In genomic region chr3:57501596-57502220, GRCm38 (mm10) we compare ENCODE assay signal across 21 mouse cellular contexts.
DNase-seq lines count a peak whose midpoint lies in the region; ATAC-seq and TF ChIP-seq lines count a peak whose summit lies in the region.
"Had no signal": no experiment of that assay in that cellular context is flagged by ENCODE, and none has a peak within 500 bp of the region (broad histone marks: within the 10 kb centered on the region; RNA-seq: fewer than 3 reads in every experiment).

No protein-coding gene starts in this region.

- H3K4me3 ChIP-seq in gastrocnemius, adult 2 months: no peak overlapping the region
- H3K4me3 ChIP-seq in C2C12 (ENCODE audit: insufficient read depth, poor library complexity, severe bottlenecking): no peak overlapping the region
- H3K4me3 ChIP-seq: erythroblast, embryonic 14.5 days; forebrain, embryonic 15.5 days; heart, embryonic 15.5 days; hindbrain, embryonic 10.5 days; intestine, embryonic 15.5 days had no signal

- no peak for TF ChIP-seq CTCF in gastrocnemius, adult 2 months (IDR thresholded peaks at IDR 0.05)
- TF ChIP-seq CTCF in C2C12 (IDR thresholded peaks at IDR 0.05; ENCODE audit: control insufficient read depth, insufficient read depth, insufficient read length): no peak
- TF ChIP-seq CTCF in Patski (IDR thresholded peaks at IDR 0.05): no peak

- POLR2A ChIA-PET in Patski (lab: Charles Lee): interaction anchor here (0.7 to 2.6 kb wide), 3 partner anchors 10 to 83 kb away, joined by 3 to 7 read pairs (median 3); no protein-coding TSS in a partner anchor

- peaks cover 23% of the 10 kb centered on the region for H3K36me3 ChIP-seq in C2C12 (ENCODE audit: control insufficient read depth, insufficient read depth)
- H3K36me3 ChIP-seq: forebrain, embryonic 15.5 days; intestine, embryonic 15.5 days had no signal

- ATAC-seq in Patski: peak; percentile 63
- ATAC-seq: forebrain, embryonic 15.5 days; intestine, embryonic 15.5 days had no signal

- H3K79me3 ChIP-seq in C2C12 (ENCODE audit: low read depth): peaks cover 28% of the 10 kb centered on the region

- intact Hi-C loops in gastrocnemius, adult 2 months (cut with DNase I): no loop called here

- peak overlapping the region; percentile 35; the same call in 1 of the 2 replicates for H3K27ac ChIP-seq in gastrocnemius, adult 2 months
- H3K27ac ChIP-seq: forebrain, embryonic 15.5 days; heart, embryonic 15.5 days; hindbrain, embryonic 10.5 days; hindbrain, embryonic 14.5 days; intestine, embryonic 15.5 days had no signal

- CTCF ChIA-PET in Patski (lab: Charles Lee): interaction anchor here (0.7 to 2.0 kb wide), 6 partner anchors 10 to 74 kb away, joined by 3 to 6 read pairs (median 4); partner anchors contain the start of gene Wwtr1

- peaks cover 79% of the 10 kb centered on the region for H3K79me2 ChIP-seq in C2C12 (ENCODE audit: control insufficient read depth, insufficient read depth)

- no peak for DNase-seq in gastrocnemius, adult 2 months
- DNase-seq in gastrocnemius, adult 18-20 months (ENCODE audit: low spot score): no peak
- peak; percentile 69 for DNase-seq in Patski (ENCODE audit: low read depth, low spot score)
- DNase-seq in fibroblast of lung, adult 2 months (ENCODE audit: low read depth): peak; percentile 97
- DNase-seq in cerebellum, postnatal 14 days: no peak
- no peak for DNase-seq in retina, embryonic 14.5 days (ENCODE audit: low spot score)
- no peak for DNase-seq in layer of hippocampus, postnatal 14 days (ENCODE audit: low spot score in 2 of 2)
- DNase-seq: B cell, adult 2 months; cerebellum, adult 11-12 months; cerebellum, adult 9-10 months; cerebellum, postnatal 36 days; gastrocnemius, postnatal 25 days; heart, postnatal 14 days; kidney, adult 18-20 months had no signal

- H3ac ChIP-seq in C2C12 (ENCODE audit: control insufficient read depth, insufficient read length, low read depth): no peak overlapping the region

- no peaks in the 10 kb centered on the region for H3K27me3 ChIP-seq in C2C12 (ENCODE audit: control insufficient read depth, insufficient read depth, insufficient read length)
- no peaks in the 10 kb centered on the region for H3K27me3 ChIP-seq in Patski
- H3K27me3 ChIP-seq: forebrain, embryonic 15.5 days; heart, embryonic 15.5 days; intestine, embryonic 15.5 days had no signal

- in situ Hi-C loops in Patski (cut with MboI; ENCODE audit: low pct_unique_long_range_greater_than_20kb): no loop called here

TF ChIP-seq in C2C12, 6 proteins besides CTCF, POLR2A, EP300 and RAD21:
- peak; percentile 14 for TF ChIP-seq MYOD1 (IDR thresholded peaks at IDR 0.05; ENCODE audit: control insufficient read depth, insufficient read length, low read depth)
- no peak for TF ChIP-seq CEBPB (IDR thresholded peaks at IDR 0.05; ENCODE audit: low read depth)
- TF ChIP-seq FOSL1 (IDR thresholded peaks at IDR 0.05; ENCODE audit: insufficient read depth, low read length, poor library complexity, severe bottlenecking): peak; percentile 66
- TF ChIP-seq USF1 (IDR thresholded peaks at IDR 0.05; ENCODE audit: low read depth): peak; percentile 61
- no peak for TF ChIP-seq MAX (IDR thresholded peaks at IDR 0.05)
- TF ChIP-seq MYOG (IDR thresholded peaks at IDR 0.05; ENCODE audit: control insufficient read depth, extremely low read depth, insufficient read length): no peak

Comparison
In these comparisons a context has a peak if more than half of its experiments do, and no peak if none do; other contexts are left out.
1. DNase-seq: peak in Patski (single experiment) and fibroblast of lung, adult 2 months (single experiment); none in gastrocnemius, adult 2 months (single experiment), gastrocnemius, adult 18-20 months (single experiment), cerebellum, postnatal 14 days (0 of 2), retina, embryonic 14.5 days (single experiment) and layer of hippocampus, postnatal 14 days (0 of 2).